Mouse (Mus musculus) G1E (cell line): Measurements from ENCODE around the gene Pgd.

Source experiments
- CTCF ChIP-seq: IDR thresholded peaks from 2 replicates; pipeline ENCODE4 v1.5.1; 2012; ENCODE audit warnings: low read depth, low read length, inconsistent platforms, mixed read lengths
- GATA1 ChIP-seq: IDR thresholded peaks from 2 replicates; pipeline ENCODE4 v1.6.1; 2012; ENCODE audit warnings: borderline replicate concordance, low read length, inconsistent platforms, mixed read lengths
- GATA2 ChIP-seq: IDR thresholded peaks from 2 replicates; pipeline ENCODE4 v1.6.1; 2012; ENCODE audit warnings: low read depth, low read length, inconsistent platforms, borderline replicate concordance
- POLR2AphosphoS5 ChIP-seq: IDR thresholded peaks from 2 replicates; pipeline ENCODE4 v1.6.1; 2012; ENCODE audit warnings: low read depth, low read length, inconsistent platforms; ENCODE audit not compliant: insufficient replicate concordance

DNA sequence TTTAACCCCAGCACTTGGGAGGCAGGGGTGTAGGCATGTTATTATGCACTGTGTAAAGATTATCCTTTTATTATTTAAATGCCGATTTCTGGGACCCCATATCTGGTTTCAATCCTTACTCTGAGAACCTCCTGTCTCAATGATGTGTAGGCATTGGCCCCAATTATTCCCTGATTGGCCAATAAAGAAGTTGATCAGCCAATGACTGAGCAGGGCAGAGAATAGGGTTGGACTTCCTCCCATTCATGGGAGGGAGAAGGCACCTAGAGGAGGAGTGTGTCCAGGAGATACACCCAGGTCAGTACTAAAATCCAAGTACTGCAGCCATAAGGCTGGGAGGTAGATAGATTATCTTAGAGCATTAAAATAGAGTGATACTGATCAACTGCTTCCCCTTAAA lies 3.4 kb downstream of the Pgd start:
- TF ChIP-seq CTCF (no peak), POLR2AphosphoS5 (no peak), GATA1 (no peak), GATA2 (no peak)
